Mouse (Mus musculus) E14TG2a.4 (cell line): ENCODE measurements at regions not wholly inside any gene's neighbourhood (a gene's known extent, or its start where the extent isn't known, plus 50 kb on each side); places are given as distances from the start of the nearest gene placed in this dataset.

Experiments used
- CTCF ChIP-seq: conservative IDR thresholded peaks from 2 replicates; pipeline ENCODE4 v1.5.1; 2014; ENCODE audit warnings: low read length
- NANOG ChIP-seq: IDR thresholded peaks from 2 replicates; pipeline ENCODE4 v1.6.1; 2014; ENCODE audit warnings: borderline replicate concordance, low read length, mixed read lengths
- POU5F1 ChIP-seq: IDR thresholded peaks from 2 replicates; pipeline ENCODE4 v1.6.1; 2014; ENCODE audit warnings: low read length, borderline replicate concordance

GRCm38 (mm10) chr15:97458139-97458747, 211.2 kb upstream of the Amigo2 start:
- no peak for TF ChIP-seq CTCF
- no peak for TF ChIP-seq NANOG
- TF ChIP-seq POU5F1, result no peak
